Mouse (Mus musculus): ENCODE data around the gene Sapcd2.
"Not testable (repeated sequence)": the region's sequence is repeated elsewhere in the genome, so short reads cannot be mapped to it uniquely, and the experiment has no call there.

Sapcd2 gene

DNA sequence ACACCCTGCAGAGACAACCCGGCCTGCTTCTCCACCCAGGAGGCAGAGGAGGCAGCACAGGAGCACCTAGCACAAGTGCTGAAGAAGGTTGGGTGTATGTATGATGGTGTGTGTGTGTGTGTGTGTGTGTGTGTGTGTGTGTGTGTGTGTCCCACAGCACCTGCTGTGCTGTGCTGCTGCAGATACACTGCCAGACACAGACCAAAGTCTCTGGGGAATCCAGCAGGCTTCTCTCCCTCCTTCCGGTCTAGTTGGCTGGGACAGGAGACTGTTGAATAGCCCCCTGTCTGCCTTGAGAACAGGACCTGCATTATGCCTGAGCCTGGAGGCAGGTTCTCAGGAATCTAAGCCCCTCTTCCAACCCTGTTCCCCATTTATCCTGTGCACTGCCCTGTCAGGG is 1.3 kb downstream of the Sapcd2 start:
- DNase-seq = no peak

DNA sequence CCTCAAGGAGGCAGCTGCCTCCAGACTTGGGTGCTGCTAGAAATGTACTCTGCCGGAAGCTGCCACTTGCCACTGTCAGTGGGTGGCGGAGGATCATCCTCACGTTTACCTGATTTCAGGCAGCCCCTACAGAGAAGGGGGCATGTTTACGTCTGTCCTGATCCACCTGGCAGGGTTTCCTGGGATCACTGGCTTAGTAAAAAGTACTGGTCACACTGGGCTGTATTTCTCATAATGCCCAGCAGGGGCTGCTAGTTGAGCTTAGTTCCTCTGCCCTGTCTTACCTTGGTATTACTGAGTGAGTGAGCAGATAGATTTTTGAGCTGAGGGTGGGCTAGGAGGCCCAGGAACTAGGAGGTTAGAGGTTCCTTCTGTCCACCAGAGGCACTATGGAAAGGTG is 4.5 kb downstream of the Sapcd2 start:
- DNase-seq = peak; percentile 47 to 55

- no peak for DNase-seq
Measured at GRCm38 (mm10) chr2:25384492-25384891, 12.4 kb downstream of the Sapcd2 start.

DNA sequence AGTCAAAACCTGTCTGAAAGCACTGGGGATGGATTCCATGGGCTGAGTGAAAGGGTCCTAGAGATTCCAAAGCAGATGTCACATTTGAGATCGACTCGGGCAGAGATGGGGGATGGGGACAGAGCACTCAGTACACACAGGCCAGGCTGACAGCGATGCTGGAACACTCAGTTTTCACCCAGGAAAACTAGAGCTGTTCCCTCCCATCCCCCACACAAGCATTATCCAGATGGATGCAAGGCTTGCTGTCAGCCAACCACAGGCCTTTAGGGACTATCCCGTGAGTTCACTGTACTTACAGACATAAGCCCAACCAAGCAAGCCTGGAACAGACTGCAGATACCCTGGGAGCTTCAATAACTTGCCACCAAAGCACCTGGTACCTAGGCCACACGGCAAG is 19.1 kb downstream of the Sapcd2 start:
- no peak for DNase-seq

DNA sequence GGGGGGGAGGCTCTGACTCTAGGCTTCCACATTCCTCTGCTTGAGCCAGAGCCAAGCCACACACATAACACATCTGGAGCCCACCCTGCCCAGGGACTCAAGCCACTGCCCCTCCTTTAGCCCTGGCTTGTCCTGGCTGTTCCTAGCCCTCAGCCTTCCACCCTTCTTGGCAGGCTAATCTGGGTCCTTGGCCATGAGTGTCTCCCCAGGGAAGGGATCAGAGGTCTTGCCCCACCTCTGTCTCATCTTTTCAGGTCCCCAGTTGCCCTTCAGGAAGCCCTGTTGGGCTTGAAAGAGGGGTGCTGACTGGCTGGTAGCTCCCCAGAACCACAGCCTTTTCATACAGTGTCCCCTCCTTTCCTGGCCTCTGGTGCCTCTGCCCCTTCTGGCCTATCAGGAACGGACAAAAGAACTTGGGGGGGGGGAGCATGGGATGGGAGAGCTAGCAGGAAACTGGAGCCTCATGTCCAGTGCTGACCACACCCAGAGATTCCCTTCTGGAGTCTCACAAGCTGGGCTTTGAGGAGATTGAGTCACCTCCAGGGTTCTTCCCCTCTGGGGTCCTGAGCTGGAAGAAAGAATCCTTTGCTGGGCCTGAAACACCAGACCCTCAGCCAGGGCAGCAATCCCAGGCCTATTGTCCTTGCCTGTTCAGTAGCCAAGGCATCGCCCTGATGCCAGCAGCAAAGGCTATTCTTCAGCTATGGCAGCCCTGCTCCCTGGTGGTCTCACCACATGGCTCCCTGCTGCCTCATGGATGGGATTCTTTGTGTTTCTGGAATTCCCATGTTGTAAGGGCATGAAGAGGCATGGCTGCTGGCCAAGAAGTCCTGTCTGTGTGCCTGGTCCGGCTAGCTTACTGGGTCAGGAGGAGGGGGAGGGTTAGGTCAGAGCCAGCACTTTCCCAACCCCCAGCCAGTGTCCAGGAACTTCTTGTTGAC is 22.4 kb downstream of the Sapcd2 start:
- DNase-seq = no peak

GRCm38 (mm10) chr2:25395721-25396596 is 23.8 kb downstream of the Sapcd2 start, which contains the start of gene Entpd2:
TSS of gene Entpd2 (plus strand) at chr2:25395874.
- peak; percentile 17 to 20 for DNase-seq

GRCm38 (mm10) chr2:25396597-25396983 is 24.5 kb downstream of the Sapcd2 start:
- no peak for DNase-seq

GRCm38 (mm10) chr2:25397010-25397409 is 24.9 kb downstream of the Sapcd2 start:
- no peak for DNase-seq

DNA sequence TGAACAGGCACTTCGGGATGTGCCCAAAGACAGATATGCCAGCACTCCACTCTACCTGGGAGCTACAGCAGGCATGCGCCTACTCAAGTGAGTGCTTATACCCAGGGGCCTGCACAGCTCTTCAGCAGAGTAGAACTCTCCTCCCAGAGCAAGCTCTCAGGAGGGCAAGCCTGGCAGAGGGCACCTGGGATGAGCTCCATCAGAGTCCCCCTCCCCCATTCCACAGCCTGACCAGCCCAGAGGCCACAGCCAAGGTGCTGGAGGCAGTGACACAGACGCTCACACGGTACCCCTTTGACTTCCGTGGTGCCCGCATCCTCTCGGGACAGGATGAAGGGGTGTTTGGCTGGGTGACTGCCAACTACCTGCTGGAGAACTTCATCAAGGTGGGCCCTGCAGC is 25.9 kb downstream of the Sapcd2 start:
- DNase-seq = no peak

- no peak for DNase-seq
Measured at GRCm38 (mm10) chr2:25399051-25399450, 26.9 kb downstream of the Sapcd2 start, which contains the start of gene Npdc1. TSS of gene Npdc1 (plus strand) at chr2:25399351.

DNA sequence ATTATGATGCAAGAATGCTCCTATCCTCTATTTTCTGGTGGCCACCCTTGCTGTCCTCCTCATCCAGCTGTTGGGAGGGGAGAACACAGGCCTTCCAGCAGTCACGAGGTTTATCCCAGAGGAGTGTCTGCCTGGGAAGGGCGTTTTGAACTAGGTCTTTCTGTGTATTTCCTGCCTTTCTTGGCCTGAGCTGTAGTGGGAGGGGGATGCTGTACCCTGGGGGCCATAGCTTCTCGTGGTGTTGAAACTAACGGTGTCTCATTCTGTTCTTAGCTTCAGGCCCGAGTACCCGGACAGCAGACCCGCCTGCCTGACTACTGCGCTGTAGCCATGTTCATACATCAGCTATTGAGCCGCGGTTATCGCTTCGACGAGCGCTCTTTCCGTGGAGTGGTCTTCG is 28.2 kb downstream of the Sapcd2 start:
- no peak for DNase-seq

DNA sequence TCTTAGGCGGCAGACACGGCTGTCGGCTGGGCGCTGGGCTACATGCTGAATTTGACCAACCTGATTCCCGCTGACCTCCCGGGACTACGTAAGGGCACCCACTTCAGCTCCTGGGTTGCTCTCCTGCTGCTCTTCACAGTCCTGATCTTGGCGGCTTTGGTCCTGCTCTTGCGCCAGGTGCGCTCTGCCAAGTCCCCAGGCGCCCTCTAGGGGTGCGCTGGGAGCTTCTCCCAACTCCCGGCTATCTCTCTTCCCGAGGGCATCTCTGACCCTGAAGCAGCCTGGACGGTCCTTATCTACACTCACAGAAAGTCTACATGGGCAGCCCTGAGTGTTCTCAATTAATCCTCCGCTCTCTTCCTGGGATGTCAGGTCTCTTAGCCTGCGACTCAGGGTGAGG is 28.6 kb downstream of the Sapcd2 start:
- peak in 1 of 2 experiments; percentile 20 for DNase-seq

- peak; percentile 90 to 92 for DNase-seq
Measured at GRCm38 (mm10) chr2:25402377-25402971, 30.4 kb downstream of the Sapcd2 start.

DNA sequence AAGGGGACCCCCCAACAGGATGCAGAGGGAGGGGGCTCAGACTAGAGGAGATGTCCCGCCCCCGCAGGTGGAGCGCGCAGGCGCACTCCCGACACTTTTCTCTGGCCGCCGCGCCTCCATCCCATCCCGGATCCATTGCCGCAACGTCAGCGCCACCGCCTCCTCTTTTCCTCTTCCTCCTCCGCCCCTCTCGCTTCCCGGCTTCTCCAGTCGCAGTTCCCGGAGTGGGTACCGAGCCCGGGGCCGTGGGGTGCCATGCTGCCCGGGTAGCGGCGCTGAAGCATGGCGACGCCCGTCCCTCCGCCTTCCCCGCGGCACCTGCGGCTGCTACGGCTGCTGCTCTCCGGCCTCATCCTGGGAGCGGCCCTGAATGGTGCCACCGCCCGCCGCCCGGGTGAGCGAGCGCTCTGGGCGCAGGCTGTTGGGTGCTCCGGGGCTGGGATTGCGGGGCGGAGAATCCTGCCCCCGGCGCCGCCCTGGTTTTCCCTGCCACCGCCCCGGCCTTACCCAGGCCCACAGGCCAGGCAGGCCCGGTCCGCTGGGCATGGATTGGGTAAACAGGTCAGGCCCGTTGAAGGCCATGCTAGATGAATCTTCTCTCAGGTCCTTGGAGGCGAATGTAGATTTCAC is 31.0 kb downstream of the Sapcd2 start:
- peak in 1 of 2 experiments; percentile 15 for DNase-seq

DNA sequence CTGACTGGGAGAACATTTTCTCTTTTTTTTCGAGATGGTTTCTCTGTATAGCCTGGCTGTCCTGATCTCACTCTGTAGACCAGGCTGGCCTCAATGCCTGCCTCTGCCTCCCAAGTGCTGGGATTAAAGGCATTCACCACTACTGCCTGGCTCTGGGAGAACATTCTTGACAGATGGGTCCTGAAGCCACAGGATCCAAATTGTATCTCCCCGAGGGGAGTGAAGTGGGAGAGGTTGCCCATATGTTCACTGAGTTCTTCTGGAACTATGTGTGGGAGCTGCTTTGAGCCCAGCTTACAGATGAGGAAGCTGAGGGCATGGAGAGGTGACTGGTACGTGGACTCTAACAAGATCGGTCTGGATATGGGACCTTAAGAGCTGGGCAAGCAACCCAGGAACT is 31.9 kb downstream of the Sapcd2 start:
- no peak for DNase-seq

- DNase-seq = no peak
Measured at GRCm38 (mm10) chr2:25408908-25409307, 36.8 kb downstream of the Sapcd2 start.

DNA sequence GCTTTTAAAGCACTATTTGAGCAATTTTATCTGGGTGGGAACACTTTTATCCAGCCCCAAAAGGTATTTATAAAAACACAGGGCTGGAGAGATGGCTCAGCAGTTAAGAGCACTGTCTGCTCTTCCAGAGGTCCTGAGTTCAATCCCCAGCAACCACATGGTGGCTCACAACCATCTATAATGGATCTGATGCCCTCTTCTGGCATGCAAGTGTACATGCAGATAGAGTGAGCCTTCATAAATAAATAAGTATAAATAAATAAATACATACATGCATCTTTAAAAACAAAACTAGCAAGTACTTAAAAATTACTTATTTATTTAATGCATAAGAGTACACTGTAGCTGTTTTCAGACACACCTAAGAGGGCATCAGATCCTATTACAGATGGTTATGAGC is 41.3 kb downstream of the Sapcd2 start:
- DNase-seq = not testable (repeated sequence)

GRCm38 (mm10) chr2:25417426-25417825 is 45.3 kb downstream of the Sapcd2 start:
- DNase-seq = no peak

DNA sequence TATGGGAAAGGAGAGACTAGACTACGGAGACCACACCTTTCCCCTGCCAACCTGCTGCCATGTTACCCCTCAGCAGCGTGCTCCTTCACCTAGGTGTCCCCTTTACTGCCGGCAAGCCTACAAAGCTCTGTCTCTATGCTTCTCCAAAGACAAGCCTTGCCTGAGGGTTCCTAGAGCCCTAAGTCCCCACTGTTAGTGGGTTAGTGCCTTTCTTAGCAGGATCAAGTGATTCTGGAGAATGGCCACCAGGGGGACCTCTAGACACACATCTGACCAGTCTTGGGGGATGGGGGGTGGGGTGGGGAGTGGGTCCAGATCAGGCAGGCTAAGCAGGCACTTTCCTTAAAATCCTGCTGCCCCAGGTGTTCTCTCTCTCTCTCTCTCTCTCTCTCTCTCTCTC is 49.8 kb downstream of the Sapcd2 start:
- peak; percentile 65 to 67 for DNase-seq

- peak in 1 of 2 experiments; percentile 17 for DNase-seq
Measured at GRCm38 (mm10) chr2:25422587-25423410, 50.7 kb downstream of the Sapcd2 start, which contains the start of gene Fut7. TSS of gene Fut7 (plus strand) at chr2:25423267.

DNA sequence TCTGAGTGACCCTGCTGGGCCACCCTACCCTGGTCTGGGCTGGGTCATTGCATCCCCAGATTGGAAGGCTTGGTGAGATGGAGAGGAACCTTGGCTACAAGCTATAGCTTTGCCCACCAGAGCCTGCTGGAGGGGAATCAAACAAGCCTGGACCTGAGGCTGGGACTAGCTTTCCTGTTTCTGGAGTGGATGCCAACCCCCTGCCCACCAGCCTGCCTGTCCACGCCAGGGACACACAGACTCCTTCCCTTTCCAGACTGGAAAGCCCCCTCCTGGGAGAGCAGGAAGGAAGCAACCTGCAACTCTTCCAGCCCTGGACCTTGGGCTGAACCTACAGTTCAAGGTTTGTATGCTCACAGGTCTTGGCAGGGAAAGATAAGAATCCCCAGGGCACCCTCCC is 51.5 kb downstream of the Sapcd2 start:
- DNase-seq = no peak

GRCm38 (mm10) chr2:25425481-25425880 is 53.4 kb downstream of the Sapcd2 start:
- DNase-seq = no peak
